Mouse (Mus musculus): ENCODE measurements at regions not wholly inside any gene's neighbourhood (a gene's known extent, or its start where the extent isn't known, plus 50 kb on each side); places are given as distances from the start of the nearest gene placed in this dataset.

DNA sequence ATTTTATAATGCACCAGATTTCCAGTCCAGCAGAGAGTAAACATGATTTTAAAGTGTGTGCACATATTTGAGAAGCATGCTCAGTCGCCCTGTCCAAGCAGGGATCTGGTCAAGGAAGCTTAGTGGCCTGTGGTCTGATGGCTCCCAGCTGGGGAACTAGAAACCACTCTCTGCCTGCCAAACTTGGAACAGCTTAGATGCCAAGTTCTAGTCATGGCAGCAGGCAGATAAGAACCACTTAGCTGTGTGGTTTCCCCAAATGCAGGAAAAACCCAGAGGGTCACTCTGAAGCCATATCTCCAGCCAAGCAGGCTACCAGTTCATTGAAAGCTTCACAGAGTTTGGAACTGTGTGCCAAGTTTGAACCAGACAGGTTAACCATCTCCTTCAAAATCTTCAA, 86.1 kb downstream of the Fam114a2 start:
- H3K27me3 ChIP-seq (ENCODE audit: control insufficient read depth, insufficient read depth, low read length), result no peaks in the 10 kb centered on the region
- H3K27ac ChIP-seq (ENCODE audit: insufficient read depth, low read length), result no peak overlapping the region
- no peak for TF ChIP-seq POLR2A (IDR thresholded peaks at IDR 0.05; ENCODE audit: borderline replicate concordance, insufficient read depth, low read length)
- TF ChIP-seq CTCF (IDR thresholded peaks at IDR 0.05; ENCODE audit: borderline replicate concordance, insufficient read depth, low read depth, low read length), result no peak
- WGBS, result 11% methylated on average over 1 of the region's 1 CpGs
- no peak for DNase-seq
- H3K4me3 ChIP-seq (replicated peaks; ENCODE audit: insufficient read depth, low read depth, low read length), result no peak overlapping the region
- no peaks in the 10 kb centered on the region for H3K4me1 ChIP-seq (ENCODE audit: control insufficient read depth, insufficient read depth, low read length)

DNA sequence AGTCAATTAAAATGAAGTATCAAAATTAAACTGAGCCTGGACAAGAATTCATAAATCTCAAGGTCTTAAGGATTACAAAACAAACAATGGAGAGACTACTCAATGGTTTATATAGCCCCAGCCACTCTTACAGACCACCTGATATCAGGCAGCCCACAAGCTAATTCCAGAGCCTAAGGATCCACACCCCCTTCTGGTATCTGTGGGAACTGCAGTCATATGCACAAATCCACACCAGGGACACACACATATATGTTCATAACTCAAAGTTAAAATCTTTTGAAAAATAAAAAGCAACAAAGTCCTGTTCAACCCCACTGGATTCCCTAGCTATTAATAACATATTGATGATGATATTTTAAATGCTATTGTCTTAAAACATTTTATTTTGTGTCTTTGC, 86.5 kb downstream of the Fam114a2 start:
- no peak for DNase-seq
- Histone ChIP-seq H3K4me3 (replicated peaks; ENCODE audit: insufficient read depth, low read depth, low read length) (no peak overlapping the region), H3K27me3 (ENCODE audit: control insufficient read depth, insufficient read depth, low read length) (no peaks in the 10 kb centered on the region), H3K4me1 (ENCODE audit: control insufficient read depth, insufficient read depth, low read length) (no peaks in the 10 kb centered on the region), H3K27ac (ENCODE audit: insufficient read depth, low read length) (no peak overlapping the region)
- no peak for TF ChIP-seq CTCF (IDR thresholded peaks at IDR 0.05; ENCODE audit: borderline replicate concordance, insufficient read depth, low read depth, low read length)
- TF ChIP-seq POLR2A (IDR thresholded peaks at IDR 0.05; ENCODE audit: borderline replicate concordance, insufficient read depth, low read length), result no peak

DNA sequence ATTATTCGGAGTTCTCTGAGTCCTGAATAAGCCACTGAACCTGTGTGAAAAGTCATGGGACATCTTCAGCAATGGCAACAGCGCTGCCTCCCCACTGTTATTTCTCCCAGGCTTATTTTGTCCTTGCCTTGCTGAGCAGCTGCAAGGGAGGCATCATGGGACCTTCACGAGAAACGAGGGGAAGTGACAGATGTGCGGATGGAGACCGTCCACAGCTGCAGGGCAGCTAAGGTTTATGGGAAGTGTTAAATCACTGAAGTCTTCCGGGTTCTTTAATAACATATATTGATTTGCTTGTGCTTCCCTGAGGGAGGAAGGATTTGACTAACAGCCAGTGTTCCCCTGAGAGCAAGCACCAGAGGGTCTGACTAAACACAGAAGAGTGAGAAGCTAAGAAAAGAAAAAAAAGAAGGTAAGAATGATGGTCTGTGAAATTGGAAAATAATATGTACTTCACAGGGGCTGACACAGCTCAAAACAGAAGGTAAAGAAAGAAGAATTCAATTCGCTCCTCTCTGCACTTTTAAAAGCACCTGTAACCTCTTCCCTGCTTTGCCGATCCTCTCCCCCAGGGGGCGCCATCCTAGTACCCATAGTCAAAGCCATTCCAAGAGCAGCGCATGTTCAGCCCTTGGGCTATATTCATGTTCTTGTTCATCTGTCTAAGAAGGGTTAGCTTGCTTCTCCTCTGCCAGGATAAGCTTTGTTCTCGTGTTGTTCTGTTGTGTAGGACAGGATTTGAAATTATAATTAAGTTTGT, 92.2 kb downstream of the Fam114a2 start:
- H3K4me1 ChIP-seq (ENCODE audit: control insufficient read depth, insufficient read depth, low read length), result no peaks in the 10 kb centered on the region
- no peaks in the 10 kb centered on the region for H3K27me3 ChIP-seq (ENCODE audit: control insufficient read depth, insufficient read depth, low read length)
- peak in 1 of 2 experiments; percentile 13 for DNase-seq
- H3K4me3 ChIP-seq (replicated peaks; ENCODE audit: insufficient read depth, low read depth, low read length), result no peak overlapping the region
- 64% methylated on average over 12 of the region's 12 CpGs for WGBS
- no peak overlapping the region for H3K27ac ChIP-seq (ENCODE audit: insufficient read depth, low read length)
- TF ChIP-seq POLR2A (IDR thresholded peaks at IDR 0.05; ENCODE audit: borderline replicate concordance, insufficient read depth, low read length) (no peak), CTCF (IDR thresholded peaks at IDR 0.05; ENCODE audit: borderline replicate concordance, insufficient read depth, low read depth, low read length) (no peak)

GRCm38 (mm10) chr11:57419416-57419815, 99.0 kb downstream of the Fam114a2 start:
- WGBS, result 73% methylated on average over 6 of the region's 6 CpGs
- no peak for DNase-seq
- no peaks in the 10 kb centered on the region for H3K27me3 ChIP-seq (ENCODE audit: control insufficient read depth, insufficient read depth, low read length)
- no peak overlapping the region for H3K27ac ChIP-seq (ENCODE audit: insufficient read depth, low read length)
- H3K4me3 ChIP-seq (replicated peaks; ENCODE audit: insufficient read depth, low read depth, low read length), result no peak overlapping the region
- TF ChIP-seq POLR2A (IDR thresholded peaks at IDR 0.05; ENCODE audit: borderline replicate concordance, insufficient read depth, low read length), result no peak
- no peak for TF ChIP-seq CTCF (IDR thresholded peaks at IDR 0.05; ENCODE audit: borderline replicate concordance, insufficient read depth, low read depth, low read length)
- no peaks in the 10 kb centered on the region for H3K4me1 ChIP-seq (ENCODE audit: control insufficient read depth, insufficient read depth, low read length)

DNA sequence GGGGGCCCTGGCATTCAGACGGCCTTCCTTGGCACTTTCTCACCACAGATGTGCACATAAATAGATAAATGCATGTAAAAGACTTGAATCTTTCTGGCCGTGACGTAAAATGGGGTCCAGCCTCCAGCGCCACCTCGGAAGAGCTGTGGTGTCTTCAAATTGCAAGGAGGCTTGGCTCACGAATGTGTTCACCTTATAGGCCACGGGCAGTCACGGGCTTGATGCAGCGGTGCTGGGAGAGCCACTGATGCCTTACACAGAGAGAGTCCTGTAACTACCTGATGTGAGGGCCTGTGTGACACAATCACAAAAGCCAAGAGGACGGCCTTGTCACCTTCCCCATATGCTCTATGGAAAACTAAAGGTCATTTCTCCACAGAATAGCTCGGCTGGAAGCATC, 102.4 kb downstream of the Fam114a2 start:
- Histone ChIP-seq H3K4me1 (ENCODE audit: control insufficient read depth, insufficient read depth, low read length) (no peaks in the 10 kb centered on the region), H3K4me3 (replicated peaks; ENCODE audit: insufficient read depth, low read depth, low read length) (no peak overlapping the region), H3K27me3 (ENCODE audit: control insufficient read depth, insufficient read depth, low read length) (no peaks in the 10 kb centered on the region), H3K27ac (ENCODE audit: insufficient read depth, low read length) (no peak overlapping the region)
- WGBS, result 80% methylated on average over 11 of the region's 11 CpGs
- no peak for DNase-seq
- TF ChIP-seq CTCF (IDR thresholded peaks at IDR 0.05; ENCODE audit: borderline replicate concordance, insufficient read depth, low read depth, low read length) (no peak), POLR2A (IDR thresholded peaks at IDR 0.05; ENCODE audit: borderline replicate concordance, insufficient read depth, low read length) (no peak)

- no peak for TF ChIP-seq POLR2A (IDR thresholded peaks at IDR 0.05; ENCODE audit: borderline replicate concordance, insufficient read depth, low read length)
- DNase-seq, result no peak
- no peak overlapping the region for H3K4me3 ChIP-seq (replicated peaks; ENCODE audit: insufficient read depth, low read depth, low read length)
- no peak overlapping the region for H3K27ac ChIP-seq (ENCODE audit: insufficient read depth, low read length)
- H3K4me1 ChIP-seq (ENCODE audit: control insufficient read depth, insufficient read depth, low read length), result no peaks in the 10 kb centered on the region
- WGBS, result 81% methylated on average over 5 of the region's 5 CpGs
- H3K27me3 ChIP-seq (ENCODE audit: control insufficient read depth, insufficient read depth, low read length), result no peaks in the 10 kb centered on the region
Measured at GRCm38 (mm10) chr11:57415167-57415566, 103.2 kb downstream of the Fam114a2 start.

- Histone ChIP-seq H3K4me1 (ENCODE audit: control insufficient read depth, insufficient read depth, low read length) (no peaks in the 10 kb centered on the region), H3K27ac (ENCODE audit: insufficient read depth, low read length) (no peak overlapping the region), H3K4me3 (replicated peaks; ENCODE audit: insufficient read depth, low read depth, low read length) (no peak overlapping the region), H3K27me3 (ENCODE audit: control insufficient read depth, insufficient read depth, low read length) (no peaks in the 10 kb centered on the region)
- WGBS, result 65% methylated on average over 7 of the region's 7 CpGs
- no peak for DNase-seq
- TF ChIP-seq CTCF (IDR thresholded peaks at IDR 0.05; ENCODE audit: borderline replicate concordance, insufficient read depth, low read depth, low read length) (no peak), POLR2A (IDR thresholded peaks at IDR 0.05; ENCODE audit: borderline replicate concordance, insufficient read depth, low read length) (no peak)
Measured at GRCm38 (mm10) chr11:57414697-57415096, 103.7 kb downstream of the Fam114a2 start.

DNA sequence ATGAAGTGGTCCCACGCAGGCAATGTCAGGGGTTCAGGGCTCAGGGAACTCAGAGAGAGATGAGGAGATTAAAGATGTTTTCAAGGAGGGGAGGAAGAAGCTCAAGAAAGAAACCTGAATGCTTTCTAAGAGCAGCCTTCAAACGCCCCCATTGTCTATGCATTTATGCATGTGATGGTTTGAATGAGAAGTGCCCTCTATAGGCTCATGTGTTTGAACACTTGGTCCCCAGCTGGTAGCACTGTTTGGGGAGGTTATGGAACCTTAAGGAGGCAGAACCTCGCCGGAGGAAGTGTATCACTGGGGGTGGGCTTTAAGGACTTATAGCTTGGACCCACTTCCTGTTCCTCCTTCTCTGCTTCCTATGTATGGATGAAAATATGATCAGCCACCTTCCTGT, 105.1 kb downstream of the Fam114a2 start:
- H3K27ac ChIP-seq (ENCODE audit: insufficient read depth, low read length), result no peak overlapping the region
- H3K4me1 ChIP-seq (ENCODE audit: control insufficient read depth, insufficient read depth, low read length), result no peaks in the 10 kb centered on the region
- WGBS, result 76% methylated on average over 4 of the region's 4 CpGs
- no peak overlapping the region for H3K4me3 ChIP-seq (replicated peaks; ENCODE audit: insufficient read depth, low read depth, low read length)
- no peaks in the 10 kb centered on the region for H3K27me3 ChIP-seq (ENCODE audit: control insufficient read depth, insufficient read depth, low read length)
- no peak for DNase-seq
- TF ChIP-seq POLR2A (IDR thresholded peaks at IDR 0.05; ENCODE audit: borderline replicate concordance, insufficient read depth, low read length), result no peak
- no peak for TF ChIP-seq CTCF (IDR thresholded peaks at IDR 0.05; ENCODE audit: borderline replicate concordance, insufficient read depth, low read depth, low read length)

Measured in cerebellum, adult 2 months (tissue).